Mouse (Mus musculus): ENCODE measurements around the gene Ppp3r1.

The Ppp3r1 gene

GRCm38 (mm10) chr11:17158858-17159737 is at the start of gene Ppp3r1:
Gene Ppp3r1 (plus strand): TSS chr11:17159263.
- DNase-seq (ENCODE audit: low spot score): peak; percentile 98

GRCm38 (mm10) chr11:17112419-17113090 is 46.5 kb upstream of the Ppp3r1 start:
- no peak for DNase-seq (ENCODE audit: low spot score)

- DNase-seq (ENCODE audit: low spot score): no peak
These were observed 32.6 kb upstream of the Ppp3r1 start for GRCm38 (mm10) chr11:17126418-17126817.

GRCm38 (mm10) chr11:17135638-17136037 is 23.4 kb upstream of the Ppp3r1 start:
- no peak for DNase-seq (ENCODE audit: low spot score)

GRCm38 (mm10) chr11:17138306-17139033 is 20.6 kb upstream of the Ppp3r1 start:
- DNase-seq (ENCODE audit: low spot score): no peak

GRCm38 (mm10) chr11:17159738-17160241 is 727 bp downstream of the Ppp3r1 start:
- peak; percentile 49 for DNase-seq (ENCODE audit: low spot score)

GRCm38 (mm10) chr11:17160242-17160641 is 1.2 kb downstream of the Ppp3r1 start:
- DNase-seq (ENCODE audit: low spot score): peak; percentile 27

- DNase-seq (ENCODE audit: low spot score): no peak
These were observed 4.9 kb downstream of the Ppp3r1 start for GRCm38 (mm10) chr11:17163956-17164355.

GRCm38 (mm10) chr11:17166627-17167026 is 7.6 kb downstream of the Ppp3r1 start:
- no peak for DNase-seq (ENCODE audit: low spot score)

GRCm38 (mm10) chr11:17169262-17169661 is 10.2 kb downstream of the Ppp3r1 start:
- no peak for DNase-seq (ENCODE audit: low spot score)

GRCm38 (mm10) chr11:17170938-17171729 is 12.1 kb downstream of the Ppp3r1 start:
- DNase-seq (ENCODE audit: low spot score): no peak

GRCm38 (mm10) chr11:17172300-17172699 is 13.2 kb downstream of the Ppp3r1 start:
- DNase-seq (ENCODE audit: low spot score): no peak

- no peak for DNase-seq (ENCODE audit: low spot score)
These were observed 17.6 kb downstream of the Ppp3r1 start for GRCm38 (mm10) chr11:17176638-17177037.

GRCm38 (mm10) chr11:17180753-17181152 is 21.7 kb downstream of the Ppp3r1 start:
- no peak for DNase-seq (ENCODE audit: low spot score)

GRCm38 (mm10) chr11:17181807-17182206 is 22.7 kb downstream of the Ppp3r1 start, which contains the start of gene Wdr92:
Gene Wdr92 (plus strand): TSS chr11:17182107.
- no peak for DNase-seq (ENCODE audit: low spot score)

GRCm38 (mm10) chr11:17183165-17183564 is 24.1 kb downstream of the Ppp3r1 start:
- DNase-seq (ENCODE audit: low spot score): no peak

GRCm38 (mm10) chr11:17187649-17188048 is 28.6 kb downstream of the Ppp3r1 start:
- no peak for DNase-seq (ENCODE audit: low spot score)

- no peak for DNase-seq (ENCODE audit: low spot score)
These were observed 29.7 kb downstream of the Ppp3r1 start for GRCm38 (mm10) chr11:17188786-17189185.

GRCm38 (mm10) chr11:17192151-17192844 is 33.2 kb downstream of the Ppp3r1 start:
- no peak for DNase-seq (ENCODE audit: low spot score)

- no peak for DNase-seq (ENCODE audit: low spot score)
These were observed 40.1 kb downstream of the Ppp3r1 start for GRCm38 (mm10) chr11:17199170-17199569.

Measured in ovary, postnatal 36 days (tissue).